Mouse (Mus musculus) embryonic facial prominence, embryonic 12.5 days (tissue): ENCODE results near the gene Gm21976. TPM values are rescaled to one million over a fixed set of nuclear protein-coding genes. Genes with fewer than 3 reads are reported as not detected.

ENCODE experiments used
- ATAC-seq: fragments of 200-750 bp; cut with Nextera tagmentation; 2 replicates; pipeline ENCODE4 v1.8.0; 2017; ENCODE audit not compliant: insufficient number of reproducible peaks, insufficient read depth, low FRiP score, low TSS enrichment
- H3K27ac ChIP-seq: fragments of 300-500 bp; sonication (generic); 2 replicates; pipeline ENCODE4 v1.5.1; 2016; ENCODE audit warnings: mild to moderate bottlenecking
- H3K27me3 ChIP-seq: fragments of 300-500 bp; sonication (generic); 2 replicates; pipeline ENCODE4 v1.6.1; 2016; ENCODE audit warnings: mild to moderate bottlenecking, moderate library complexity
- H3K36me3 ChIP-seq: fragments of 300-500 bp; sonication (generic); 2 replicates; pipeline ENCODE4 v1.6.1; 2016; ENCODE audit warnings: mild to moderate bottlenecking
- H3K4me1 ChIP-seq: fragments of 300-500 bp; sonication (generic); 2 replicates; pipeline ENCODE4 v1.6.1; 2016
- H3K4me2 ChIP-seq: fragments of 300-500 bp; sonication (generic); replicated peaks from 2 replicates; pipeline ENCODE4 v1.6.1; 2016; ENCODE audit warnings: mild to moderate bottlenecking, moderate library complexity
- H3K4me3 ChIP-seq: fragments of 300-500 bp; sonication (generic); 2 replicates; pipeline ENCODE4 v1.5.1; 2016; ENCODE audit warnings: mild to moderate bottlenecking
- H3K9ac ChIP-seq: fragments of 300-500 bp; sonication (generic); 2 replicates; pipeline ENCODE4 v1.6.1; 2016; ENCODE audit warnings: mild to moderate bottlenecking, moderate library complexity
- H3K9me3 ChIP-seq: fragments of 300-500 bp; sonication (generic); 2 replicates; pipeline ENCODE4 v1.6.1; 2016; ENCODE audit warnings: mild to moderate bottlenecking, moderate library complexity
- WGBS: fragments of 180-500 bp; shearing (Covaris S2); methylation state at CpG from one replicate; pipeline ENCODE4 v1.1.7; 2016; 5-methylcytosine and 5-hydroxymethylcytosine counted together
- polyA plus RNA-seq: library from polyadenylated mRNA; unstranded; fragments of >200 nt; fragmentation: Nextera tagmentation; extraction: Ambion mirVana; gene quantifications from 2 replicates; pipeline ENCODE4 v1.2.1, GENCODE M21; 2016

Gm21976 gene
- polyA plus RNA-seq, 1 experiment from 2014 or later: not detected

DNA sequence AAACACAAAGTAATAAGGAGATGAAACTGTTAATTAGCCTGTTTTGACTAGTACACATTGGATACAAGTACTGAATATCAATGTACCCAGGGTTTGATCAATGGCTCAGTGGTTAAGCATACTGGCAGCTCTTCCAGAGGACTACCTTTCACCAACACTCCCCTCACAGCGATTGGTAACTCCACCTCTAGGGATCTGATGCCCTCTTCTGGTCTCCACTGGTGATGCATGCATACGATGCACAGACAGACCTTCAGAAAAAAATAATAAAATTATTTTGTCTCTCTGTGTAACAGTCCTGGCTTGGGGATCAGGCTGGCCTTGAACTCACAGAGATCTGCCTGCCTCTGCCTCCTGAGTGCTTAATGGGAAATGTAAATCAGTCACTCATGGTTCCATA is 52.4 kb downstream of the Gm21976 start:
- H3K9ac ChIP-seq: no peak overlapping the region
- no peaks in the 10 kb centered on the region for H3K4me1 ChIP-seq
- H3K36me3 ChIP-seq: no peaks in the 10 kb centered on the region
- WGBS: 52% methylated on average over 2 of the region's 2 CpGs
- no peak for ATAC-seq
- H3K9me3 ChIP-seq: no peaks in the 10 kb centered on the region
- no peak overlapping the region for H3K4me2 ChIP-seq
- no peak overlapping the region for H3K4me3 ChIP-seq
- H3K27ac ChIP-seq: no peak overlapping the region
- H3K27me3 ChIP-seq: no peaks in the 10 kb centered on the region

DNA sequence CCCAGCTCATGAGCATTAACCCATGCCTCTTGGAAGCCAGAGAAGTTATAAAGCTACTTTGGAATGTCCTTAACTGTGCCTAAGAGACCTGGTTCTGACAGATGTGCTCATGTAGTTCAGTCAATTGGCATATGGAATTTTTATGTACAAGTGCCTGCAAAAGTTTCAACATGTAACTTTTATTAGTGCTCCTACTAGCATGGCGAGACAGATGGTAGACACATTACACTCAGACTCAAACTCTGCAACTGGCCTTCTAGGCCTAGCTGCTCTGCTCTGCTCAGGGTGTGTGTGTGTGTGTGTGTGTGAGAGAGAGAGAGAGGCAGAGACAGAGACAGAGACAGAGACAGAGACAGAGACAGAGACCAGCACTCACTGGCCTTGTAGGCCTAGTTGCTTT is 56.5 kb downstream of the Gm21976 start:
- Histone ChIP-seq H3K4me2 (no peak overlapping the region), H3K4me1 (no peaks in the 10 kb centered on the region), H3K36me3 (no peaks in the 10 kb centered on the region), H3K27me3 (0 out of 2 replicates have a peak, but pooled peaks cover 3% of the 10 kb centered on the region), H3K4me3 (no peak overlapping the region), H3K9ac (no peak overlapping the region), H3K9me3 (no peaks in the 10 kb centered on the region), H3K27ac (no peak overlapping the region)
- WGBS: 86% methylated on average over 1 of the region's 1 CpGs
- ATAC-seq: no peak

DNA sequence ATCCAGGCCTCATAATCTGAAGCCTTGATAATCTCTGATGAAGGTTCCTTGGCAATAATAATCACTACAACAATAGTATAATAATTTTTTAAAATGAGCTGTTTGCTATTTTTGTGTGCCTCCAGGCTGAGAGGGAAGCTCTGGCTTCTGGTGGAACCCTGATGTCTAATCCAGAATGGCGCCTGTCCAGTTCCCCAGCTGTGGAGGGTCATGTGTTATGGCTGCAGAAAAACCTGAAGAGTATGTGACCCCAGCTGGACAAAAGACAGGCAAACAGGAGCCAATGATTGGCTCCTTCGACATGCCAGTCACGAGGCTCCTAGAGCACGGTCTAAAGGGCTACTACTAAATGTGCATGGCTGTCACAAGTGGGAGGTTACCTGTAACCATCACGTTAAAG is 60.8 kb downstream of the Gm21976 start:
- no peak overlapping the region for H3K4me2 ChIP-seq
- H3K4me1 ChIP-seq: no peaks in the 10 kb centered on the region
- 0 out of 2 replicates have a peak, but pooled peaks cover 3% of the 10 kb centered on the region for H3K27me3 ChIP-seq
- WGBS: 73% methylated on average over 5 of the region's 5 CpGs
- H3K36me3 ChIP-seq: no peaks in the 10 kb centered on the region
- ATAC-seq: no peak
- H3K4me3 ChIP-seq: no peak overlapping the region
- no peaks in the 10 kb centered on the region for H3K9me3 ChIP-seq
- no peak overlapping the region for H3K9ac ChIP-seq
- no peak overlapping the region for H3K27ac ChIP-seq

DNA sequence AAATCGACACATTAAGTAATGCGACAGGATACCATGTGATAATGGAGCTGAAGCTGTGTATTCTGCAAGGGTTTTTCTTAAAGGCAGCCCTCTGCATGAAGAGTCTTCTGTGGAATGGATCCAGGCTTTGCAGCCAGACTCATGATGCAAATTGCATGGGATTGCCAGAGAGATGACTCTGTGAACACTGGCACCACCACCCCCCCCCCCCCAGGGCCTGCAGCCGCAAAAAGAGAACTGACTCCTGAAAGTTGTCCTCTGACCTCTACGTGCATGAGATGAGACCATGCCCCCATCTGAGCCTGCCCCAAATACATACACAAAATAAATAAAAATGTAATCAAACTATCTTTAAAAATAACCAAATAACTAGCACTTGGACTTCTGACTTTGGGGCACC is 69.8 kb downstream of the Gm21976 start:
- Histone ChIP-seq H3K9me3 (no peaks in the 10 kb centered on the region), H3K27me3 (peaks cover 42% of the 10 kb centered on the region), H3K4me1 (peaks cover 6% of the 10 kb centered on the region; the same call in 1 of the 2 replicates), H3K36me3 (no peaks in the 10 kb centered on the region), H3K27ac (no peak overlapping the region), H3K4me2 (no peak overlapping the region), H3K4me3 (no peak overlapping the region), H3K9ac (no peak overlapping the region)
- ATAC-seq: no peak
- WGBS: 67% methylated on average over 4 of the region's 4 CpGs

DNA sequence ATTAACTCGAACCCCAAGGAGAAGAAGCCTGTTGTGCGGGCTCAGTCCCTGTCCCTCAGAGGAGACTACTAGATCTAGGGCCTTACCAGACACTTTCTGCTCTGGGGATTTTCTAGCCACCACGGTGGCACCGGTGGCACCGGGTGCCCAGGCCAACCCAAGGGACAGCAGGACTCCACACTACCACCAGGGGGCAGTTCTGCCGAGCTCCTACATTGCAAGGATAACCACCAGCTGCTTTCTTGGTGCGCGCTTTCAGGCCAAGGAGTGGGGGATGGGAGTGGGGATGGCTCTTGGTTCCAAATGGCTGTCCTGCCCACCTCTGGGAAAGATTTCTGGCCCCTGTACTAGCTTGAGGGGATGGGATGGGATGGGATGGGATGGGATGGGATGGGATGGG is 71.8 kb downstream of the Gm21976 start:
- H3K4me2 ChIP-seq: no peak overlapping the region
- no peaks in the 10 kb centered on the region for H3K9me3 ChIP-seq
- no peak overlapping the region for H3K9ac ChIP-seq
- no peak overlapping the region for H3K27ac ChIP-seq
- no peak for ATAC-seq
- H3K27me3 ChIP-seq: peaks cover 54% of the 10 kb centered on the region
- H3K36me3 ChIP-seq: no peaks in the 10 kb centered on the region
- no peak overlapping the region for H3K4me3 ChIP-seq
- H3K4me1 ChIP-seq: peaks cover 8% of the 10 kb centered on the region
- WGBS: 6% methylated on average over 8 of the region's 8 CpGs

DNA sequence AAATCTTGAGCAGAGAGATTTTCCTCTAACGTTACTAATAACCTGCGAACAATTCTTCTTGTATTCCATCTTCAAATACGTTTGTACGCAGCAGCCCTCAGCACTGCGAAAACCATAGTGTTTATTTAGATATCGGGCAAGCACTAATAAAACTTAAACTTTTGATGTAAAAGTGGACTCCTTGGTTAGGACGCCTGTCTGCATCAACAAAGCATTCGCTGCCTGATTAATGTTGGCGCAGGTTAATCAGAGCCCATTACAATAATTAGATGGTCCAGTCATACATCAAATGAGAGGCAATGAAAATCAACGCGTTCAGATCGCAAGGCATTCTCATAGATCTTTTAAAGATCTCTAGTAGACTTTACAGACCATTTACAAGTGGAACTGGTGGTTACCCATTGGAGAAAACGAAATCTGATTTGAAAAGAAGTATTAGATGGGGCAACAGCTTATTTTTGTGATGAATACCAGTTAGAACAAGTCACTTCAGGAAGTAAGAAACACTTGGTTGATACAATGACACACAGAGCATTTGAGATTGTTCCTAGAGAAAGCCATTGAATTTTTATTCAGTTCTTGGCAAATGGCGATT is 72.8 kb downstream of the Gm21976 start:
- Histone ChIP-seq H3K9ac (no peak overlapping the region), H3K27ac (no peak overlapping the region), H3K36me3 (no peaks in the 10 kb centered on the region), H3K4me2 (no peak overlapping the region), H3K27me3 (peaks cover 55% of the 10 kb centered on the region), H3K9me3 (no peaks in the 10 kb centered on the region), H3K4me3 (no peak overlapping the region), H3K4me1 (peaks cover 8% of the 10 kb centered on the region)
- no peak for ATAC-seq
- WGBS: 8% methylated on average over 14 of the region's 14 CpGs

DNA sequence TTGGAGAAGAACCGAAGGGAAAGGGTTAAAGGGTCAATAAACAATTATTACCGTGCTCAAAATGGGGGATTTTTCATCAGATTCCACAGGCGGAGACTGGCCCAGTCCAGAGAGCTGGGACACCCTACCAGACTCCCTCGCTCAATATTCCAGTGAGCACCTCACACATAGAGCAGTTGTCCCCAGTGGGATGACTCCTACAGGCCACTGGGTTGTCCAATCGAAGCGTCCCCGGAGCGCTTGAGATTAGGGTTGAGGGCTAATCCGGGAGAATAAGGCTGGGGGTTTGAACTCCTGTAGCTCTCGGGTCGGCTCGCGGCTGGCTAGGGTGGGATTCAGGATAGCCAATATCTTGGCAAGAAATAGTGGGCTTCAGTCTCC is 74.0 kb downstream of the Gm21976 start:
- ATAC-seq: 0 out of 2 replicates have a peak, but pooled peaks have one; percentile 7
- H3K9ac ChIP-seq: no peak overlapping the region
- no peaks in the 10 kb centered on the region for H3K36me3 ChIP-seq
- peak overlapping the region; percentile 83 for H3K4me2 ChIP-seq
- no peaks in the 10 kb centered on the region for H3K9me3 ChIP-seq
- H3K4me3 ChIP-seq: peak overlapping the region; percentile 66
- no peak overlapping the region for H3K27ac ChIP-seq
- peaks cover 67% of the 10 kb centered on the region for H3K27me3 ChIP-seq
- H3K4me1 ChIP-seq: peaks cover 8% of the 10 kb centered on the region
- WGBS: under 1% methylated on average over 13 of the region's 13 CpGs

DNA sequence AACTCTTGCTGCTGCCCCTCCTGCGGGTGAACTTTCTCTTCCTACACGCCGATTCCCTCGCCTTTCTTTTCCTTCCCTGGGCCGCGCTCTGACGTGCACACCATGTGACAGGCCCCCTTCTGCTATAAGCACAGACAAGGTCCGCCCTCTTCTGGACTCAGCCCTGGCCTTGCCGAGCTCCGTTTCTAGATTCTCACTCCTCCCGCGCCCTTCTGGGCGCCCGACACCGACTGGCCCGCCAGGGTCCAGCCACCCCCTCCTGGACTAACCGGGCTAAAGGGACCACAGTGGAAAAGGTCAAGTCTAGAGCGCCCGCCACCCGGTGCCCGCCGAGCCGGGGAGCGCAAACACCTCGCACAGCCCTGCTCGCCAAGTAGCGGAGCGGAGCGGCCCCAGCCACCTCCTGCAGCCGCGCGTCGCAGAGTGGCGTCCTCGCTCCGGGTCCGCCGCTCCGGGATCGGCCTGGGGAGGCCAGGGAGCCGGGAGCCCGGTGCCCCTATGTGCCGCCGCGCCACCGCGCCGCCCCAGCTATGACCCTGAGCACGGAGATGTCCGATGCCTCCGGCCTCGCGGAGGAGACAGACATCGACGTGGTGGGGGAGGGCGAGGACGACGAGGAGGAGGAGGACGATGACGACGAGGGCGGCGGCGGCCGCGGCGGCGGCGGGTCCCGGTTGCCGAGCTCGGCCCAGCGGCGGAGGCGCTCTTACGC is 74.6 kb downstream of the Gm21976 start, which contains the start of gene Foxd1:
Gene Foxd1, plus strand, starts transcription at position 153 of the 712 bp plus-strand sequence.
- Histone ChIP-seq H3K4me1 (peaks cover 8% of the 10 kb centered on the region), H3K4me3 (peak within 1 kb of the TSS; percentile 66), H3K4me2 (peak within 1 kb of the TSS; percentile 83), H3K27ac (peak within 1 kb of the TSS; percentile 91), H3K27me3 (peaks cover 70% of the 10 kb centered on the region), H3K9me3 (no peaks in the 10 kb centered on the region), H3K36me3 (no peaks in the 10 kb centered on the region), H3K9ac (peak within 1 kb of the TSS; percentile 83)
- peak; percentile 87 for ATAC-seq
- under 1% methylated on average over 74 of the region's 76 CpGs for WGBS

DNA sequence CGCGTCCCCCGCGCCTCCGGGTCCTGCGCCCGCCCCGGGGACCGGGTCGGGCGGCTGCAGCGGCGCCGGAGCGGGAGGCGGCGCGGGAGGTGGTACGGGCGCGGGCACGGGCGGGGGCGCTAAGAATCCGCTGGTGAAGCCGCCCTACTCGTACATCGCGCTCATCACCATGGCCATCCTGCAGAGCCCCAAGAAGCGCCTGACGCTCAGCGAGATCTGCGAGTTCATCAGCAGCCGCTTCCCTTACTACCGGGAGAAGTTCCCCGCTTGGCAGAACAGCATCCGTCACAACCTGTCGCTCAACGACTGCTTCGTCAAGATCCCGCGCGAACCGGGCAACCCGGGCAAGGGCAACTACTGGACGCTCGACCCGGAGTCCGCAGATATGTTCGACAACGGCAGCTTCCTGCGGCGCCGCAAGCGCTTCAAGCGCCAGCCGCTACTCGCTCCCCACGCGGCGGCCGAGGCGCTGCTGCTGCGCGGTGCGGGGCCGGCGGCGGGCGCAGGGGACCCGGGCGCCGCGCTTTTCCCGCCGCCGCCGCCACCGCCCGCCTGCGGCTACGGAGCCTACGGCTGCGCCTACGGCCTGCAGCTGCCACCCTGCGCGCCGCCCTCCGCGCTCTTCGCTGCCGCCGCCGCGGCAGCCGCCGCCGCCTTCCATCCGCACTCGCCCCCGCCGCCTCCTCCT is 75.3 kb downstream of the Gm21976 start:
- Histone ChIP-seq H3K36me3 (no peaks in the 10 kb centered on the region), H3K4me3 (peak overlapping the region; percentile 66), H3K27ac (peak overlapping the region; percentile 91), H3K9ac (peak overlapping the region; percentile 83), H3K9me3 (no peaks in the 10 kb centered on the region), H3K27me3 (peaks cover 72% of the 10 kb centered on the region), H3K4me2 (peak overlapping the region; percentile 83), H3K4me1 (peaks cover 11% of the 10 kb centered on the region)
- under 1% methylated on average over 51 of the region's 102 CpGs for WGBS
- no peak for ATAC-seq

DNA sequence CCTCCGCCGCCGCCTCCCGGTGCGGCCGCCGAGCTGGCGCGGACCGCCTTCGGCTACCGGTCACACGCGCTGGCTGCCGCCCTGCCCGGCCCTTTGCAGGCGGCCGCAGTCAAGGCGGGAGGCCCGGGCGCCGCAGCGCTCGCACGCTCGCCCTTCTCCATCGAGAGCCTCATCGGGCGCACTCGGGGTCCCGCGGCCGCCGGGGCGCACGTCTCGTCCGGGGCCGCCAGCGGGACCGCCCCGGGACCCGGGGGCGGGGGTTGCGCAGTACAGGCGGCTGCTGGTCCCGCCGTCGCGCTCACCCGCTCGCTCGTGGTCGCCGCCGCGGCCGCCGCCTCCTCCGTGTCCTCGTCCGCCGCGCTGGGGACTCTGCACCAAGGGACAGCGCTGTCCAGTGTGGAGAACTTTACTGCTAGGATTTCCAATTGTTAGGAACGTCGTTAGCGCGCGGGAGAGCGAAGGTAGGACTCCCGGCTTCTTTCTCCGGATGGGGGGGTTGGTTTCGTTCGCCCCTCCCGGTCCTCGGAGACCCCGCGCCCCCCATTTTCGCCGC is 75.9 kb downstream of the Gm21976 start:
- WGBS: under 1% methylated on average over 75 of the region's 81 CpGs
- Histone ChIP-seq H3K4me1 (peaks cover 11% of the 10 kb centered on the region), H3K4me2 (peak overlapping the region; percentile 83), H3K9me3 (no peaks in the 10 kb centered on the region), H3K9ac (peak overlapping the region; percentile 83), H3K27ac (peak overlapping the region; percentile 91), H3K4me3 (peak overlapping the region; percentile 66), H3K36me3 (no peaks in the 10 kb centered on the region), H3K27me3 (peaks cover 73% of the 10 kb centered on the region)
- no peak for ATAC-seq

DNA sequence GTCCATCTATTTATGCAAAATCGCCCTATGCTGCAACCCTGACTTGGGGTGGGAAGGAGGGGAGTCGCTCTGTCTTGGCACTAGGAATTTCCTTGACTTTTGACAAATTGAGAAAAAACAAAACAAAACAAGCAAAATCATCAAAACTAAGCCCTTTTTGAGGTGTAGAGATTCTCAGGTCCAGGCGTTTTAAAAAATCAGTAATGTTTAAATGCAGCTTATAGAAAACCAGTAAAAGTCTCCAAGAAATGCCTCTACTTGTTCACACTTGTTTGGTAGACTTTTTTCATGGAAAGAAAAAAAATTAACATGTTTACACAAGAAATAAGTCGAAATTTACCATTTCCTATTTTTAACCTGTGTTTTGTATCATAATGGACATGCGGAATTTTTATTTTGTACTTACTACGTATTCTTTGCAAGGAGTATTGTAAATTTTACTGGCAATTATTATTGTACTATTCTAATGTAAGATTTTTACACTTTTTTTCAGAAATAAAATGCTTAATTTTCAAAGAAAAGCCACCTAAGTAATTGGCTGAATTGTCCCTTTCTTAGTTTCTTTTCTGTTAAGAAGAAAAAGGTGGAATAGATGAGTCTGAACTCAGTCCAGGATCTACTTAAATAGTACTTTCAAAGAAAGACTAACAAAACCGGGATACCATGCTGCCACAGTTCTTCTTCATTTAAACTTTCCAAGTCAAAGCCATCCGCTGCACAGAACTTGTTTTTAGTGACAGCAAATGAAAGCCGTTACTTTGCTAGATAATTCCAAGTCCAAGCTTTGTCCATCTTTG is 76.7 kb downstream of the Gm21976 start:
- Histone ChIP-seq H3K36me3 (no peaks in the 10 kb centered on the region), H3K9me3 (no peaks in the 10 kb centered on the region), H3K27me3 (peaks cover 73% of the 10 kb centered on the region), H3K4me2 (peak overlapping the region; percentile 83), H3K9ac (peak overlapping the region; percentile 83), H3K4me1 (peaks cover 11% of the 10 kb centered on the region), H3K4me3 (peak overlapping the region; percentile 66), H3K27ac (peak overlapping the region; percentile 91)
- no peak for ATAC-seq
- WGBS: 4% methylated on average over 9 of the region's 9 CpGs
